Mouse (Mus musculus): Measurements from ENCODE around the gene March1. TPM values are rescaled to one million over a fixed set of nuclear protein-coding genes. Genes with fewer than 3 reads are reported as not detected.
A peak's percentile ranks its signal among the peaks of the same experiment; 100 is the strongest.

Gene March1
- total RNA-seq, 2 experiments from 2014 or later: 0.89 to 1.3 TPM

DNA sequence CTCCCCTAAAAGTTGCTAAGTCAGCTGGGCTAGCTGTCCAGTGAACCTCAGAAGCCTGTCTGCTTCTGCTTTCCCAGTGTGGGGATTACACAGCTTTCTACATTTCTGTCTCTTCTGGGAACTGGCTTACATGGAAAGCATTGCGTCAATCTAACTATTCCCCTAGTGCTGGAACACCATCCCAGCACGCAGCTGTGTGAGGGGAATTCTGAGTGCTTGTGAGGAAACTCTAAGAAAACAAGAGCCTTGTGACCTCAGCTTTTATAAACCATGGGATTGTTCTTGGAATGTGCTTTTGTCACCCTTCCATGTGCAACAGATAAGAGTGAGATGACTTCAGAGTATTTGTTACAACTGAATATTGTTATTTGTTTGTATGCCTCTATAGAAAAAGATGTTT is 876.8 kb downstream of the March1 start:
- peak; percentile 11 to 15 for DNase-seq
- intact Hi-C loops (cut with DNase I): no loop called here

DNA sequence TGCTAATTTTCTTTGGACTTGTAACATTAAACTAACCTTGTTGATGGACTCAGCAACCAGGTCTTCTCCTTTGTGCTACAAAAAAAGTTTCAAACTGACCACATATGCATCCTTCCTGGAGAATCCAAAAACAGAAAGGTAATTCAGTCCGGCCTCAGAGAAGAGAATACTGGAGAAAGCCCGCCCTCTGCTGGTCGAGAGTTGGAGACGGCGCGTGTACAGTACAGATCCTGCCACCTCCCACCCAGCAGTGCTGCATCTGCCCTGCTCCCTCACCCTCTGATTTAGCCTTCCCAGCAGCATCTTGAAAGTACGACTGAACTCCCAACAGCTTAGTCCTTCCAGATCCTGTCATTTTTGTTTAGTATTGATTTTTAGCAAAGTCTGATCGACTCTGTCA is 878.0 kb downstream of the March1 start:
- DNase-seq: peak; percentile 69 to 84
- intact Hi-C loops (cut with DNase I): loop anchor here (5.0 kb wide), 2 partner anchors 907 to 1358 kb away; no protein-coding TSS in a partner anchor

DNA sequence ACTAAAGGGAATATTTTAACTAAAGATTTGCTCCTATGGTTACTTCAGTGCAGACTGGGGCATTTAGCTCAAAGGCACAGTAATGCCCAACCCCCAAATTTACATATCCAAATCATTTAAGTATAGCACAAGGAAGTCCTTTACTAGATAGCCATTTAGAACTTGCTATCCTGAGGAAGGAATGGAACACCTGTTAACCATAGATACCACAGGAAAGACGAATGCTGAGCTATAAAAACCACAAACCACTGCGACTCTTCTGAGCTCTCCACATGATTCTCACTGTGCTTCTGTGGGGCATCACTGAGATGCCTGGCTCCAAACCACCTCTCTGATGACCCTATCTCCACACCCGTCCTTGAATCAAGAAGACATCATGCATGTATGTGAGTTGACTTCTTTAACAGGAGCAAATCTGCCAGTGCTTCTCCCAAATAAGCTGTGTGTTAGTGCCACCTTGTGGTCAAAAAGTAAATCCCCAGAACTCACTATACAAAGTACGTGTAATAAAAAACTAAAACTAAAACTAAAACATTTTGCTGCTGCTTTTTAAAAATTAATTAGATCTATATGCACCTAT is 879.4 kb downstream of the March1 start:
- DNase-seq: peak; percentile 26 to 59
- intact Hi-C loops (cut with DNase I): loop anchor here (1.0 to 5.0 kb wide), 3 partner anchors 47 to 1360 kb away; no protein-coding TSS in a partner anchor

DNA sequence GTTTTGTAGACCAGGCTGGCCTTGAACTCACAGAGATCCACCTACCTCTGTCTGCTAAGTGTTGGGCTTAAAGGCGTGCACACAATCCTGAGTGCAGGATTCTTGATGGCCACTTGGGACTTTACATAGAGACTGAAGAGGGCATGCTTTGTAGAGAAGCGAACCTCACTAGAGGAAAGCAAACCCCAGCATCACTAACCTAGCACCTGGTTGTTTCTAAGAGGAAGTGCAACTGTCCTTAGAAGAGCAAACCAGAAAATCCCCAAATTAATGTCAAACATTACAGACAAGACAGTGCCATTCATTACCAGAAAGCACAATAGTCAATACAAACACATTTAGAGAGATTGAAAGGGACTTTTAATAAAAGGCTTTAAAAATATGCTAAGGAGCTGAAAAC is 885.7 kb downstream of the March1 start:
- no peak for DNase-seq
- intact Hi-C loops (cut with DNase I): no loop called here

DNA sequence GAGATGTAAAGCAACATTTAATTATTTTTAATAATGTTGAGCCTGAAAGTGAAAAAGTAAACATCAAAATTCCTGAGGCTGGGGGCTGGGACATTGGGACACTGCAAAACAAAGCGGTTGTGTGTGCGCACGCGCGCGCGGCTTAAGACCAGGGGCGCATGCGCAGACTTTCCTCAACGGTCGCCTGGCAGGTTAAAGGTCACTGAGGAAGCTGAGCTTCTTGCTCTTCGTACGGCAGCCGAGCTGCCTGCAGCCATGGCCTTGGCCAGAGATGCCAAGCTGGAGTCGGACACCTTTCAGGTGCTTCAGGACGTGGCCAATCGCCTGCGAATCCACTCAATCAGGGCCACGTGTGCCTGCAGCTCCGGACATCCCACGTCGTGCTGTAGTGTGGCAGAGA is 893.8 kb downstream of the March1 start, which contains the start of gene Tktl2:
TSS of gene Tktl2 (plus strand) at position 220 of the 400 bp plus-strand sequence.
- intact Hi-C loops (cut with DNase I): no loop called here
- DNase-seq: no peak

DNA sequence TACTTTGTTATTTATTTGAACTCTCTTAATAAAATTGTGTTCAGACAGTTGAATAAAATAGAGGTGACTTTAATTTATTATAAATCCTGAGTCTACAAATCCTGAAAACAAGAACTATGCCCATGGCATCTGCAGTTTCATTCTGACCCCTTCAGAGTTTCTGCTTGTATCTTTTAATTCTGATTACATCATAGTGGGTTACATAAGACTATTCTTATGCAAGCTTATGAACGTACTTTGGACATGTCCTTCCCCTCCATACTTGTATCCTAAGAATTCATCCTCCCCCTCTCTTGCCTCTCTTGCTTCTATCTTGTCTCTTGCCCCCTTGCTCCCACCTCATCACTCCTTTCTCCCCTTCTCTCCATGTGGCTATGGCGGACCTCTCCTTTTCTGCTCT is 901.4 kb downstream of the March1 start:
- intact Hi-C loops (cut with DNase I): no loop called here
- DNase-seq: no peak

DNA sequence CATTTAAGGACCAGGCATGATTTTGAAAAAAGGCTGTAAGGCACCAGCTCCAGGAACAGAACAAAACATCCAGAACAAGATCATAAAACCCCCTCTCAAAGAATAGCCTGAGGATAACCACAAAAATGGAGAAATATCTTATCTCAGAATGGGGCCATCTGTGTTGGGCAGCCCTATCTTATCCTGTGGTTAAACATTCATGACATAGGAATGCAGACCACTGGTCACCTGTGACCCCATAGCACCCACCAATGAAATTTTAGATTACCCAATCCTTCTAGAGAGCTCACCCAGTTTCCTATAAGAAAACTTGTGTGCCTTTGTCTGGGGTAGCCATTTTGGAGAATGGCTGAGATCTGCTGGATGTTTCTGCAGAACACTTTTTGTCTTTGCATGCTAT is 902.9 kb downstream of the March1 start:
- intact Hi-C loops (cut with DNase I): no loop called here
- DNase-seq: no peak
